Mouse (Mus musculus) hindbrain, embryonic 14.5 days (tissue): ENCODE data around the gene Ccdc106. TPM values are rescaled to one million over a fixed set of nuclear protein-coding genes. Genes with fewer than 3 reads are reported as not detected.
"Not testable (repeated sequence)": the region's sequence is repeated elsewhere in the genome, so short reads cannot be mapped to it uniquely, and the experiment has no call there.

Experiments used
- ATAC-seq: fragments of 200-750 bp; cut with Nextera tagmentation; 2 replicates; pipeline ENCODE4 v1.8.0; 2017; ENCODE audit warnings: moderate number of reproducible peaks, mild to moderate bottlenecking, moderate TSS enrichment, moderate library complexity; ENCODE audit not compliant: low FRiP score
- DNase-seq: peaks from one replicate; pipeline ENCODE4 v3.0.0-alpha.2; 2015; ENCODE audit warnings: low spot score
- H3K27ac ChIP-seq: fragments of 300-500 bp; sonication (generic); 2 replicates; pipeline ENCODE4 v1.5.1; 2014; ENCODE audit warnings: mild to moderate bottlenecking, moderate library complexity
- H3K27me3 ChIP-seq: fragments of 300-500 bp; sonication (generic); 2 replicates; pipeline ENCODE4 v1.6.1; 2014; ENCODE audit warnings: mild to moderate bottlenecking, low read length, mixed read lengths; ENCODE audit not compliant: control insufficient read depth, insufficient read depth
- H3K36me3 ChIP-seq: fragments of 300-500 bp; sonication (generic); replicated peaks from 2 replicates; pipeline ENCODE4 v1.6.1; 2014; ENCODE audit not compliant: control insufficient read depth, insufficient read depth
- H3K4me1 ChIP-seq: fragments of 300-500 bp; sonication (generic); replicated peaks from 2 replicates; pipeline ENCODE4 v1.6.1; 2014; ENCODE audit warnings: antibody characterized with exemption, low read length, mixed read lengths; ENCODE audit not compliant: control insufficient read depth, insufficient read depth
- H3K4me2 ChIP-seq: fragments of 300-500 bp; sonication (generic); replicated peaks from 2 replicates; pipeline ENCODE4 v1.6.1; 2014; ENCODE audit warnings: mild to moderate bottlenecking, moderate library complexity
- H3K4me3 ChIP-seq: fragments of 300-500 bp; sonication (generic); replicated peaks from 2 replicates; pipeline ENCODE4 v1.5.1; 2014; ENCODE audit warnings: mild to moderate bottlenecking, low read length
- H3K9ac ChIP-seq: fragments of 300-500 bp; sonication (generic); 2 replicates; pipeline ENCODE4 v1.6.1; 2014
- H3K9me3 ChIP-seq: fragments of 300-500 bp; sonication (generic); 2 replicates; pipeline ENCODE4 v1.6.1; 2016; ENCODE audit warnings: low read length; ENCODE audit not compliant: control insufficient read depth
- WGBS: fragments of 180-500 bp; shearing (Covaris S2); extraction: QIAGEN DNeasy Blood & Tissue Kit; methylation state at CpG from one replicate; pipeline ENCODE4 v1.1.7; 2014; 5-methylcytosine and 5-hydroxymethylcytosine counted together
- polyA plus RNA-seq: library from polyadenylated mRNA; unstranded; fragments of >200 nt; fragmentation: Nextera tagmentation; extraction: Ambion mirVana; gene quantifications from 2 replicates; pipeline ENCODE4 v1.2.1, GENCODE M21; 2014

Ccdc106 gene
- polyA plus RNA-seq, 1 experiment from 2014 or later, result 53.3 TPM

GRCm38 (mm10) chr7:5061774-5062359 lies 41.5 kb downstream of the Ccdc106 start, which contains the start of gene U2af2:
U2af2 (plus strand) TSS chr7:5062143.
- Histone ChIP-seq H3K4me1 (peaks cover 40% of the 10 kb centered on the region), H3K27ac (peak within 1 kb of the TSS; percentile 99), H3K9me3 (no peaks in the 10 kb centered on the region), H3K4me3 (peak within 1 kb of the TSS; percentile 77), H3K4me2 (peak within 1 kb of the TSS; percentile 86), H3K27me3 (peaks cover 9% of the 10 kb centered on the region), H3K9ac (peak within 1 kb of the TSS; percentile 87), H3K36me3 (peaks cover 7% of the 10 kb centered on the region; the same call in 1 of the 2 replicates)
- under 1% methylated on average over 62 of the region's 65 CpGs for WGBS
- peak; percentile 89 for DNase-seq
- peak; percentile 80 for ATAC-seq

- ATAC-seq, result peak; percentile 47
- H3K4me1 ChIP-seq, result peaks cover 36% of the 10 kb centered on the region
These were observed 42.1 kb downstream of the Ccdc106 start for GRCm38 (mm10) chr7:5062360-5063001.

GRCm38 (mm10) chr7:5064886-5065285 lies 44.5 kb downstream of the Ccdc106 start:
- H3K27ac ChIP-seq, result no peak overlapping the region
- DNase-seq (no peak), ATAC-seq (no peak)
- no peak overlapping the region for H3K4me3 ChIP-seq
- H3K9ac ChIP-seq, result no peak overlapping the region
- H3K4me2 ChIP-seq, result no peak overlapping the region
- H3K36me3 ChIP-seq, result peaks cover 37% of the 10 kb centered on the region
- peaks cover 23% of the 10 kb centered on the region for H3K4me1 ChIP-seq
- 95% methylated on average over 6 of the region's 6 CpGs for WGBS
- no peaks in the 10 kb centered on the region for H3K9me3 ChIP-seq
- no peaks in the 10 kb centered on the region for H3K27me3 ChIP-seq

More at GRCm38 (mm10) chr7:5062360-5063001, 42.1 kb downstream of the Ccdc106 start:
- Histone ChIP-seq H3K36me3 (peaks cover 13% of the 10 kb centered on the region), H3K4me3 (peak overlapping the region; percentile 77), H3K9me3 (no peaks in the 10 kb centered on the region), H3K27ac (peak overlapping the region; percentile 99), H3K4me2 (peak overlapping the region; percentile 86), H3K27me3 (peaks cover 9% of the 10 kb centered on the region), H3K9ac (peak overlapping the region; percentile 87)
- DNase-seq, result peak; percentile 88
- WGBS, result under 1% methylated on average over 51 of the region's 51 CpGs

GRCm38 (mm10) chr7:5073586-5073985 lies 53.2 kb downstream of the Ccdc106 start:
- Histone ChIP-seq H3K4me1 (no peaks in the 10 kb centered on the region), H3K4me2 (no peak overlapping the region), H3K4me3 (no peak overlapping the region), H3K27ac (no peak overlapping the region), H3K9ac (no peak overlapping the region), H3K27me3 (no peaks in the 10 kb centered on the region), H3K9me3 (no peaks in the 10 kb centered on the region), H3K36me3 (peaks cover 99% of the 10 kb centered on the region)
- ATAC-seq (no peak), DNase-seq (no peak)
- WGBS, result 88% methylated on average over 1 of the region's 1 CpGs

GRCm38 (mm10) chr7:5074984-5075383 lies 54.6 kb downstream of the Ccdc106 start:
- H3K27ac ChIP-seq, result no peak overlapping the region
- H3K9ac ChIP-seq, result no peak overlapping the region
- no peak for ATAC-seq
- no peaks in the 10 kb centered on the region for H3K27me3 ChIP-seq
- H3K4me1 ChIP-seq, result no peaks in the 10 kb centered on the region
- no peak overlapping the region for H3K4me3 ChIP-seq
- no peak for DNase-seq
- H3K4me2 ChIP-seq, result no peak overlapping the region
- peaks cover 92% of the 10 kb centered on the region for H3K36me3 ChIP-seq
- H3K9me3 ChIP-seq, result no peaks in the 10 kb centered on the region
- 97% methylated on average over 5 of the region's 5 CpGs for whole genome bisulfite sequencing

GRCm38 (mm10) chr7:5076931-5077330 lies 56.6 kb downstream of the Ccdc106 start:
- DNase-seq (no peak), ATAC-seq (no peak)
- WGBS, result 88% methylated on average over 2 of the region's 2 CpGs
- Histone ChIP-seq H3K27ac (no peak overlapping the region), H3K4me2 (no peak overlapping the region), H3K9me3 (no peaks in the 10 kb centered on the region), H3K4me1 (peaks cover 13% of the 10 kb centered on the region), H3K36me3 (peaks cover 73% of the 10 kb centered on the region), H3K4me3 (no peak overlapping the region), H3K9ac (no peak overlapping the region), H3K27me3 (no peaks in the 10 kb centered on the region)

GRCm38 (mm10) chr7:5079365-5080009 lies 59.1 kb downstream of the Ccdc106 start:
- Histone ChIP-seq H3K4me1 (peaks cover 15% of the 10 kb centered on the region), H3K9ac (peak overlapping the region; percentile 99), H3K4me3 (peak overlapping the region; percentile 99), H3K27ac (peak overlapping the region; percentile 74), H3K4me2 (peak overlapping the region; percentile 96), H3K36me3 (peaks cover 60% of the 10 kb centered on the region)
- not testable (repeated sequence) for DNase-seq, H3K9me3 ChIP-seq, H3K27me3 ChIP-seq
- 66% methylated on average over 10 of the region's 13 CpGs for WGBS
- peak; percentile 22 for ATAC-seq

GRCm38 (mm10) chr7:5080010-5080751 lies 59.8 kb downstream of the Ccdc106 start, which contains the start of gene Epn1:
Epn1 (plus strand) TSS chr7:5080235.
- WGBS, result under 1% methylated on average over 62 of the region's 81 CpGs
- peaks cover 58% of the 10 kb centered on the region for H3K36me3 ChIP-seq
- DNase-seq, result peak; percentile 98
- no peaks in the 10 kb centered on the region for H3K9me3 ChIP-seq
- H3K4me2 ChIP-seq, result peak within 1 kb of the TSS; percentile 96
- peak within 1 kb of the TSS; percentile 99 for H3K9ac ChIP-seq
- peak within 1 kb of the TSS; percentile 99 for H3K4me3 ChIP-seq
- peak; percentile 97 for ATAC-seq
- H3K27ac ChIP-seq, result peak within 1 kb of the TSS; percentile 89
- peaks cover 15% of the 10 kb centered on the region for H3K4me1 ChIP-seq
- H3K27me3 ChIP-seq, result no peaks in the 10 kb centered on the region

GRCm38 (mm10) chr7:5080815-5081214 lies 60.5 kb downstream of the Ccdc106 start:
- no peak for DNase-seq
- Histone ChIP-seq H3K9ac (peak overlapping the region; percentile 99), H3K27me3 (no peaks in the 10 kb centered on the region), H3K4me3 (peak overlapping the region; percentile 99), H3K9me3 (no peaks in the 10 kb centered on the region), H3K4me1 (peaks cover 15% of the 10 kb centered on the region), H3K4me2 (peak overlapping the region; percentile 96), H3K36me3 (peaks cover 53% of the 10 kb centered on the region), H3K27ac (peak overlapping the region; percentile 89)
- no peak for ATAC-seq
- 19% methylated on average over 6 of the region's 6 CpGs for WGBS
